Mouse (Mus musculus) v-Abl transformed pro-B cells (cell line): ENCODE results near the gene Scaf1.

Source experiments
- in situ Hi-C, 2 experiments: fragments of 400-800 bp; cut with MboI; formaldehyde crosslinking; loops; one replicate each; pipeline ENCODE4 v1.15.1; 2025; ENCODE audit not compliant: unreplicated experiment in 2 of 2

Gene Scaf1

DNA sequence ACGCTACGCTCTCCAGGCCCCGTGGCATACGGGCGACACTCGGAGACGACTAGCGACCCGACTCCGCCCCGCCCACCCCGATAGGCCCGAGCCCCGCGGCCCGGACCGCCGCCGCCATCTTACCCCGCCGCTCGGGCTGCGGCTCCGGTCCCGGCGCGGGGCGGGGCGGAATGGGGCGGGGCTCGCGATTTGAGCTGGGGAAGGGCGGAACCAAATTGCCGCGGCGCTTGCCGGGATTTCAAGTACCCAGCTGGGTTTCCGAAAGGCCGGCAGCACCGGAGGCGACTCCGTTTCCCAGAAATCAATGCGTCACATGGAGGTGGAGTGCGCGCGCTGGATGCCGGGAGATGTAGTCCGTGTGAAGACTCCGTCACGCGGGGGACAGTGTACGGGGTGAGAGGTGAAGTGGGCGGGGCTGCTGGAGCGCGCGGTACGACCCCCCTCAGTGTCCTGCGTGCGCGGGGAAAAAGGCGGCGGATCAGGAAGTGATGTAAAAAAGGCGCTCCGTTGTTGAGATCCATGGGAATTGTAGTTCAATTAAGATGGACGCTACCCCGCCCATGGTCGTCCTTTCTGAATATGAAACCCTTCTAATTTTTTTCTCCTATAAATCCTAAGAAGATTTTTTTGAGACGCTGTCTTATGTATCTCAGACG lies at the start of gene Scaf1:
Scaf1 (minus strand) TSS at position 407 of the 656 bp plus-strand sequence.
- in situ Hi-C loops: loop anchor here (25.0 kb wide), 2 partner anchors 696 to 896 kb away; partner anchors contain the start of genes Ccdc114 (in 1 of the 2), Dbp (in 1 of the 2), Emp3 (in 1 of the 2) and Fam83e (in 1 of the 2)

DNA sequence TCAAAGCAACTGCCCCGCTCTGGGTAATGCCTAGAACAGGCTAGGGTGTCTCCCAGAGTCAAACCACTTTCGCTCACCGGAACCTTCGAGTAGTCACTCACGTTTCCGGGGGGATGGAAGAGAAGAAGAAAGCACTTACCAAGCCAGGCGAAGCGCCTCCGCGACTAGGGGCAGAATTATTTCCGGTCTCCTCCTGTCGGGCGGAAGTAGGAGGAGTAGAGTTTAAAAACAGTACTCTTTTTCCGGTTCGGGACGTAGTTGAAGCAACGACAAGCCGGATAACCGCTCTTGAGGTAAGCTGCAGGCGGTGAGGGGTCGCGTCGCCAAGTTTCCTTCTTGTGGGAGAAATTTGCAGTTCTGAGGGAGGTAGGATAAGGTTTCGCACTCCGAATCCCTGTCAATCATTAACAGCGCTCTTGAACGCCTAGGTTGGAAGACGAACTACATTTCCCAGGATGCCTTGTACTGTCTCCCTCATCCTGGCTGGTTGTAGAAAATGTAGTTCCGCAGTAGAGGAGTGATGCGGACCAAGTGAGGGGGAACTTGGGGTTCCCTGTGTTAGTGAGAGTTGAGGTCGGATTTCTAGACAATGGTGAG lies 46.2 kb upstream of the Scaf1 start, which contains the start of the genes Nosip and Prrg2:
Nosip (plus strand) TSS at position 191 of the 597 bp plus-strand sequence.
Prrg2 (minus strand) TSS at position 439 of the 597 bp plus-strand sequence.
- in situ Hi-C loops: no loop called here

DNA sequence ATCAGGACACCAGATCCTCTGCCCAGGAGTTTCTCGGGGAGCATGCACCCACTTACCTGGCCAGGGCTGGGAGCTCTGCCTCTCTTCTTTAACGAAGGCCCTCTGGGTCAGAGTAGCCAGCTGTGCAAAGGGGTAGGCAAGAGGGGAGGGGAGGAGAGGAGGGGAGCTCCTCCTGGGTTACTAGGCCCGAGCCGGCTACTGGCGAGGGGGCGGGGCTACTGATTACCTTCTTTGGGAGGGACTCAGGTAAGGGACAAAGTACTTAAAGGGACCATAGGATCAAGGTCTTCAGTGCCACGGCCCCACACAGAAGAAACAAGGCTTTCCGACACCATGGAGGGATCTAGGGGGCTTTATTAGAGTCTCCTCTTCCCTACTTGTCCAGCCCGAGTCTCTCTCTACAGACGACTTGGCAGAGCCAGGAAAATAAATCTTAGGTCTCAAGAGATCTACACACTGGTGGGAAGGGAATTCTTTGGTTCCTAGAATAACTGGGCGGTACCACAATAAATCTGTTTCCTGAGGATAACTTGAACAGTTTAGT lies 45.4 kb upstream of the Scaf1 start:
- in situ Hi-C loops: no loop called here

DNA sequence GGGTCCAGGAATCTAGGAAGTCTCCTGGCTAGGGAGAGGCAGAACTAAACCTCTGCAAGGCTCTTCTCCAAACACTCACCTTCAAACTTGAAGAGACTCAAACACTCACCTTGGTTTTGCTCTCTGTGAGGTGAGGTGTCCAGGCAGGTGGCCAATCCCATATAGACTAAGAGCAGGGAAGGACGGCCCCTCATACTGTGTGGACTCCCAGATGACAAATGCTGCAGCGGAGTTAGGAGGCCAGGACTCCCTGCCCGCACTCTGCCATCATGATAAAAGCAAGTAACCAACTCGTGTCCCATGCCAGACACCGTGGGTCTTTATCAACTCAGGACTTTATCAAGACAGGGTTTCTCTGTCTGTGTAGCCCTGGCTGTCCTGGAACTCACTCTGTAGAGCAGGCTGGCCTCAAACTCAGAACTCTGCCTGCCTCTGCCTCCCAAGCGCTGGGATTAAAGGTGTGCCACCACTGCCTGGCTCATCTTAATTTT lies 44.5 kb upstream of the Scaf1 start:
- in situ Hi-C loops: no loop called here

DNA sequence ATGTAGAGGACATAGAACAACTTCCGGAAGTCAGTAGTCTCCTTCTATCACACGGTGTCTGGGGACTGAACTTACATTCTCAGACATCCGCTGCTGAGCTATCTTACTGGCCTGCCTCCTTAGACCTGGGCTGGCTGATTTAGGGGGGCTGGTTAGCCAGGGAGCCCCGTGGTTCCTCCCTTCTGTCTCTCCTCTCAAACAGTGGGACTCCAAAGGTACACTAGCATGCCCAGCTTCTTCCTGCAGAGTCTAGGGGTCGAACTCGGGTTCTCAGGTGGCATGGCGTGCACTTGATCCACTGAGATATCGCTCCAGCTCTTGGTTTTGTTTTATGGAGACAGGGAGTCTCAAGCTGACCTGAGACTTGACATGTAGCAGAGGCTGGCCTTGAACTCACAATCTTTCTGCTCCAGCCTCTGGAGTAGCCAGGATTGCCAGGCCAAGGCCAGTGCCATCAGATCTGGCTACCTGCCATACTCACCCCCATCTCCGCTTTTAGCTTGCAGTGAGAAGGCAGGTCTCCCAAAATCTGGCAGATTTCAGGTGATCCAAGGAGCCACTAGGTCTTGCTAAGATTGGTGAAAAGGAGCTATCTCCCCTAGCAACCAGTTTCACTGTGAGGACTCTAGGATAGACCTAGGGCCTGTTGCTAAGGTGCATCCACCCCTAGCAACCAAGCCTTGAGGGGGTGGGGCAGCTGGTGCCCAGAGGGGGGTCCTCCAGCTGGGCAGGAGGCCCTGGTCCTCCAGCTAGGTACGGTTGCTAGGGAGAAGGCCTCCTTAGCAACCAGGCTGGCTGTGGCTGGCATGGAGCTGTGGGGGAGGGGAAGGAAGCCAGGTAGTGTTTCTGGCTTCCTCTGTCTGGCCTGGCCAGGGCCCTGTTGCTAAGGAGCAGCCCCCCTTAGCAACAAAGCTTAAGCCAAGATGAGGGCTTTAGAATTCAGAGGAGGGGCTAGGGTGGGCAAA lies 42.7 kb upstream of the Scaf1 start:
- in situ Hi-C loops: no loop called here

DNA sequence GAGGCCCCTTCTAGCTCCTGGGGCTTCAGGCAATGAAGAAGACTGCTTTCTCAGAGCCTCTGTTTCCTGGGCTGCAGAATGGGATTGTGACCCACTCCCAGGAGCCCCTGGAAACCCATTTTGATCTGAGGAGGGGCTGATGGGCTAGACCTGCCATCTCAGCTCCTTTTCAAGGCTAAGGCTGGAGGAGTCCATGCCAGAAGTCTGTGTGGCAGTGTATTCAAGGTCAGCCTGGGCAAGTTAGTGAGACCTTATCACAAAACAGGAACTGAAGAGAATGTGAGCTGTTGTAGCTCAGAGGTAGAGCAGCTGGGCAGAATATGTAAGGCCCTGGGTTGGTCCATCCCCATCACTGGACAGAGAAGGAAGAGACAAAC lies 40.8 kb upstream of the Scaf1 start:
- in situ Hi-C loops: no loop called here

DNA sequence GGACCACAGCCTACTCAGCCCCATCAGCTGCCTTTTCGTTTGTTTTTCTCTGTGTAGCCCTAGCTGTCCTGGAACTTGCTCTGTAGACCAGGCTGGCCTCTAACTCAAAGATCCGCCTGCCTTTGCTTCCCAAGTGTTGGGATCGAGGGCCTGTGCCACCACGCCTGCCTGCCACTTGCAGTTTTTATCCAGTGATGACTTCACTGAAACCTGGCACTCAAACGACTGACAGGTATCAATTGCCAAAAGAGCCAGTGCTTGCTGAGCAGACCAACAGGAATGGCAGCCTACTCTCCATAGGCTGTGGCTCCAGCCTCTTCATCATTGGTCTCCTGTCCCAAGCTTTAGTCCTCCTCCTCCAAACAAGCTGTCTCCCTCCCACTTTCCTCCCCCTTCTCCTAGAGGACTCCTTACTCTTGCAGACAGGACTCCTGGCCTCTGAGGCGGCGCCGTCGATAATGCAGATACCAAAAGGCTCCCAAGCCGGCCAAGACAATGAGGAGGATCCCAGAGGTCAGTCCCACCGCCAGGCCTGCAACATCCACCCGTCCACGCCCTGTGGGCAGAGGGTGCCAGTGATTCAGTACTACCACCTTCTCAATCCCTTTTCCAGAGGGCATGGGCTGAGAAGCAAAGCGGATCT lies 40.3 kb upstream of the Scaf1 start:
- in situ Hi-C loops: no loop called here

DNA sequence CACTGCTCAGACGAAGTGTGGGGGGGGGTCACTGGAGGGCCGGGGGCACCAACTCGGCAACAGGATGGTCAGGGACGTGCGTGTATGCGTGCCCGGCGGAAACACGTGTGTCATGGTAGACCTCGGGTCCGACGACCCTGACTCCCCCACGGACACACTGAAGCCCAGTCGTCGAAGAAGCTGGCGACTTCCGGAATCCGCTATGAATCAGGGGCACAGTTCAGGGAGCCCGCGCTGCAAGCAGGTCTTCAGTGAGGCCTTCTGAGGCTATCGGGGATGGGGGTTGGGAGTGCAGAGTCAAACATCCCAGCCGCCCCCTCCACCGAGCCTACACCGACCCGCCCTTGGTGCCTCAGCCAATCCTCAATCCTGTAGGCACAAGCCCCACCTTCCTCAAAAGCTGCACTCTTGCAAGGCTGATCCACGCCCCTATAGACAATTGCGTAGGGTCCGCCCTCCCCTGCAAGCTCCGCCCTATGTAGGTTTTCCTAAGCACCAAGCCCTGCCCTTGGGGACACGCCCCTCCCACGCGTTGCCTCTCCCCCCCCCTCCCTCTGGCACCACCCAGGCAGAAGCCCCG lies 37.9 kb upstream of the Scaf1 start:
- in situ Hi-C loops: no loop called here

DNA sequence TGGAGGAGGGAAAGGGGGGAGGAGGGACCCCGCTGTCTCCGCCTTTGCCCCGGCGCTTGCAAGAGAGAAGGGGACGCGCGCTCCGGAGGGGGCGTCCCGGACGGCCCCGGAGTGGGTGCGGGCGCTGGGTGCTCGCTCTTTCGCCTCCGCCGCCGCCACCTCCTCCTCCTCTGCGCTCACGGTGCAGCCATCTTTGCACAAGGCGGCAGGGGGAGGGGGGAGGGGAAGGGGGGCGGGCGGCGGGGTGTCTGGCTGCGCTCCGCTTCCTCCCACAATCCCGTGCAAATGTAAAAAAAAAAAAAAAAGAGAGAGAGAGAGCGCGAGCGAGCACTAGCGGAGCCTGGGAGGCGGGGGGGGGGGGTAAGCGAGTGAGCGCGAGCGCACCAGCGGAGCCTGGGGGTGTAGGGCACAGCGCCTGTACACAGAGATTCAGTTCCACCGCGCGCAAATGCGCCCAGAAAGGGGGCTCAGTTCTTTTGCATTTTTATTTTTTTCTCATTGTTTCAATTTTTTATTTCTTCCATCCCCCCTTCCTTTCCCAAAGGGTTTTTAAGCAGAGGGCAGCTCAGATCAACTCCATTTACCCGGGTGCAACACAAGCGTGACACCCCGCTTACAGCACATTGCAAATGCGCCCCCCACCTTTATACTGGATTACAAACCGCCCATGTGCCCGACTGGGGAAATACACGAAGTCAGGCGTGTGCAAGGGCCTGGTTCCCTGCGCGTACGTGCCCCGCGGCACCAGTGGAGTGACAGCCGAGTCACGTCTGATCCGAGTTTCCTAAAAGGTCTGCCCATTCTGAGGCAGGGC lies 37.2 kb upstream of the Scaf1 start:
- in situ Hi-C loops: no loop called here

DNA sequence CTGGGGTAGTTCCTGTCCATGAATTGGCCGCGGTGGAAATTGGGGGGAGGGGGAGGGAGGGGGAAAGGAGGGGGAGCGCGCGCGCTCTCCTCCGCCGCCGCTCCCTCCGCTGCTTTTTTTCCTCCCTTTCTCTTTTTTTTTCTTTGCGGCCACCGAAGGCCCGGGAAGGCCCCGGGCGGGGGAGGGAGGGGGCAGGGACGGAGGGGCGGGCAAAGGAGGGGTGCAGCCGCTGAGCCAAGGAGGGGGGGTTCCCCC lies 36.6 kb upstream of the Scaf1 start, which contains the start of gene Prr12:
Prr12 (minus strand) TSS at position 20 of the 255 bp plus-strand sequence.
- in situ Hi-C loops: no loop called here

DNA sequence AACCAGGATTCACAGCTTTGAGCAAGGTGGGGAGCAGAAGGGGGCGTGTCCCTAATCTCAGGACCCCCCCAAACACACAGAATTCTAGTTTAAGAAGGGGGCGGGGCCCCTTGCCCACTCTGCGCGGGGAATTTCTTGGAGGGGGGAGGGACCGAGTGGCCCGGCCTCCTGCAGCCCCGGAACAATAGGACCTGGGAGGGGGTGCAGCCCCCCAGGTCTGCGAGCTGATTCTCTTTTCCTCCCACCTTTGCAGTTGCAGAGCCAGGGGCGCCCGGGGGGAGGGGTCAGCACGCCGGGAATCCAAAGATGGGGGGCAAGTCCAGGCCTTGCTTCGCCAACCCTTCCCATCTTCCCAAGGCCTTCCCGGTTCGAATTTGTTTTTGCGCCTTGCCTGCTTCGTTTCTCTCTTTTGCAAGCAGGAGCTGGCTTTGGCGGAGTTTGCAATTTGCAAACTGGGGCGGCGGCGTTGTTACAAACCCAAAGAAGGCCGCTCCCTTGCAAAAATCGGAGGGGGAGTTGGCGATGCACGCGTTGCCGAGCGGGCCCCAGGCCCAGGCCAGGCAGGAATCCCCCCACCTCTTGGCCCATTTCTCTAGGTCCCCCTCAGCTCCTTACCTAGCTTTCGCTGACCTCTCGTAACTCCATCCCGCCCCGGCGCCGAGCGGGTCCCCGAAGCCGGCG lies 36.2 kb upstream of the Scaf1 start:
- in situ Hi-C loops: no loop called here

DNA sequence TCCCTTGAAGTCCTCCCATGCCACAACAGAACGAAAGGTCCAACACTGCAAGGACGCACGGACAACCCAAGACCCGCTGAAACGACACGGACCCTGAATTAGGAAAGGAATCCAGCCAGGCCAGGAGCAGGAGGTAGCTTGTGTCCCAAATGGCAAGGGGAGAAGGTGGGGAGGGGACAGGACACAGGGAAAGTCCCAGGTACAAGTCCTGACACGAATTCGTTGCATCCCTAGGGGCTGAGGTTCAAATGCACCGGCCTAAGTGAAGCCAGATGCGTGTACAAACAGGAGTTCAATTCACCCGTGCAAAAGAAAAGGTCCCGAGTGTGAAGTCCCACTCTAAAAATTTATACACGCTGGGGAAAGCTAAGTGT lies 35.4 kb upstream of the Scaf1 start:
- in situ Hi-C loops: no loop called here

DNA sequence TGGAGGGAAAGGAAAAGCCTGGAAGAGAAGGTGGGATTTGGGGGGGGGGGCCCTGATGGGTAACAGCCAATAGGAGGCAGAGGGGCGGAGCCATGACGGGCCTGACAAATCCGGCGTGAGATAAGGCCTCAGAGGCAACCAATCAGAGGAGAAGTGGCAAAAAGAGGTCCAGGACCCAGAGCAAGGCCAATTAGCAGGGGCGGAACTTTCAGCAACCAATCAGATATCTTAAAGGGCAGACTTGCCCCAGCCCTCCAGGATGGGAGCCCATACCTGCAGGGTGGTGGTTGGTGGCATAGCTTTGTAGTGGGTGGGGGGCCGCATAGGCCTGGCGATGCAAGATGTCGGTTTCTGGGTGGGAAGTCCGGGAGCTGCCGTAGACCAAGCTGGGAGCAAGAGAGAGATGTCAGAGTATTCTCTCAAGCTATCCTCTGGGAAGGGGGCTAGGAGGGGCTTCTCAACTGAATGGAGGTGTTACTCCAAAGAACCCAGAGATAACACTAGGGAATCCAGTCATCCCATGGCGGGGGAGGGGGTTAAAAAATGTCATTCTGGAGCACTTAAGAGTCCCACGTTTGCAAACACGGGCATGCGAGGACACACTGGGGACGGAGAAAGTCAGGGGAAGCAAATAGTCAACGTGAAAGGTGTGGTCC lies 34.9 kb upstream of the Scaf1 start:
- in situ Hi-C loops: no loop called here

DNA sequence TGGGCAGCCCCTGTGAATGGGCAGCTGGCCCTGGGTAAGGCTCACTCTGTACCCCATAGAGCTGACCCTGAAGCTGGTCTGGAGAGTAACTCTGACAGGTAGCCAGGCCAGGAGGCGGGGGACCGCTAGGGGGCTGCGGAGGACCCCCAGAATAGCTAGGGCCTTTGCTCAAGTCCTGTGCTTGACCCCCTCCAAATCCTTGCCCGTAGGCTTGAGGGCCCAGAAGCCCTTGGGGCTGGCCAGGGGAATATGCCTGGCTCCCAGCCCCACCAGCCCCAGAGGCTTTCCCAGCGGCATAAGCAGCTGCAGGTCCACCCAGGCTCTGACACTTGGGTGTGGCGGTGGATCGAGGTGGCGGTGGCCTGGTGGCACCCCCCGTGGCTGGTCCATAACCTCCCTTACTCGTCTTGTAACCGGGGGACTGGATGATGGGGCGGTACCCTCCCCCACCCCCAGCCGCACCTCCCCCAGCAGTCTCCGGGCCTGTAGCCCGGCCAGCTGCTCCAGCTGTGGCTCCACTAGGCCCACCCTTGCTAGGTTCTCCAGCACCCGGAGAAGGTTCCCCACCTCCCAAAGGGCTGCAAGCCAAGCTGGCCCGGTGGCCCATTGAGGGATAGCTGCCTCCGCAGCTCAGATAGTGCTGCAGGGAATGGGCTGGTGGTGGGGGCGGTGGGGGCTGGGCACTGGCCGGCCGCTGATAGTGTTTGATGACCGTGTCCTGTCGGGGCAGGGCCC lies 32.9 kb upstream of the Scaf1 start:
- in situ Hi-C loops: no loop called here

DNA sequence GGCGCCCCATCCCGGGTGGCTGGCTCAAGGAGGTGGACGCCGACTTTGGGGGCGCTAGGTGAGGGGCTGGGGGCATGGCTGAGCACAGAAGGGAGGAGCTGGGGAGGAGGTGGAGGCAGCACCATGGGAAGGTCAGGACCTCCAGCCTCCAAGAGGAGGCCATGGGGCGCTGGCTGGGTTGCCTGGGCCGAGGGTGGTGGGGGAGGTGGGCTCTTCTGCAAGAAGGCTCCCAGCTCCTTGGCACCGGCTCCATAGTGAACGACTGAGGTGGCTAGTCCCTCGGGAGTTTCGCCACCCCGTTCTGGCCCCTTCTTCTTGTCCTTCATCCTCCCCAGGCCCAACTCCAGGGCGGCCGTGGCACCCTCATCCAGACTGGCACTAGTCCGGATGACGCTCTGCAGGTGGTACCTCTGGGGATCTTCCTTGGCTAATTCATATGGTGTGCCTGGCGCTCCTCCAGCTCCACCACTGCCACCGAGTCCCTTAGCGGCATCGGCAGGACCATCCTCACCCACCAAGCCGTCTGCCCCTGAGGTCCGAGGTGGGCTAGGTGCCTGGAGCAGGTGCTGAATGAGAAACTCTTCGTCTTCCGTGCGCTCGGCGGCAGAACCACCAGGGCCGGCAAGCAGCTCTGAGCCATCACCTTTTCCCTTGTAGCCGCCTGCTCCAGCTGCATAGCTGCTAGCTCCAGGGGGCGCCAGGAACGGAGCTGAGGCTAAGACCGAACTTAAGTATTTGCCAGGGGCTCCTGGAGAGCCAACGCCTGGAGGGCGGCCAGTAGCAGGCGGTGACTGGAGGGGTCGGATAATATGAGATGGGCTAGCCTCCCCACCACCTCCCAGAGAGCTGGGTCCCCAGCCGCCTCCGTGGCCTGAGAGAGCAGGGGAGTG lies 32.1 kb upstream of the Scaf1 start:
- in situ Hi-C loops: no loop called here

DNA sequence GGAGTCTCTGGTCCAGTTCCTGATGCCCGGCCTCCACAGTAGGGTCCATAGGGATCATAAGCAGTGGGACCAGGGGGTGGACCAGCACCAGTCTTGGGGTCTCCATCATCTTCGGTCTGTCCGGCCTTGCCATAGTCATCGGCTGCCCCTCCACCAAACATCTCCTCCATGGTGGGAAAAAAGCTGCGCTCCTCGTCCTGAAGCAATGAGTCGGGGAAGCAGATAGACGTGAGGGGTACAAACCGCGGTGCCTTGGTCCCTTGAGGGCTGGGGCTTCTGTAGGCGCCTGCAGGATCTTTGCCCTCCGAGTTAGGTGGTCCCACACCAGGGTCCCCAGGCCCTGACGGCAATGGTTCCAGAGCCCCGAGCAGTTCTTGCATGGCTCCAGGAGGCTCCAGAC lies 31.3 kb upstream of the Scaf1 start:
- in situ Hi-C loops: no loop called here
